Mouse (Mus musculus) embryonic fibroblast, embryonic 13.5 days (primary cell): ENCODE measurements around the gene Id3. TPM values are rescaled to one million over a fixed set of nuclear protein-coding genes. Genes with fewer than 3 reads are reported as not detected.

Experiments used
- H3K27ac ChIP-seq: 2 replicates; pipeline ENCODE4 v1.5.1; 2012; ENCODE audit warnings: low read length, control low read depth, inconsistent platforms; ENCODE audit not compliant: insufficient read depth
- H3K4me1 ChIP-seq: 2 replicates; pipeline ENCODE4 v1.6.1; 2011; ENCODE audit warnings: low read length; ENCODE audit not compliant: control insufficient read depth, insufficient read depth
- H3K4me3 ChIP-seq: 2 replicates; pipeline ENCODE4 v1.5.1; 2011; ENCODE audit warnings: mild to moderate bottlenecking, control low read depth, low read length; ENCODE audit not compliant: insufficient read depth
- CTCF ChIP-seq: IDR thresholded peaks from 2 replicates; pipeline ENCODE4 v1.5.1; 2011; ENCODE audit warnings: mild to moderate bottlenecking, control low read depth, low read length, moderate library complexity, borderline replicate concordance; ENCODE audit not compliant: insufficient read depth
- POLR2A ChIP-seq: IDR thresholded peaks from 2 replicates; pipeline ENCODE4 v1.6.1; 2011; ENCODE audit warnings: low read depth, mild to moderate bottlenecking, control low read depth, low read length, moderate library complexity
- polyA plus RNA-seq: library from polyadenylated mRNA; stranded (reverse); fragments of >200 nt; gene quantifications from 2 replicates; pipeline ENCODE4 v1.2.4, GENCODE M21; 2011; ENCODE audit warnings: low read depth; ENCODE audit not compliant: missing spikeins, insufficient read length

Gene Id3
- polyA plus RNA-seq, 1 experiment, result 239 TPM

DNA sequence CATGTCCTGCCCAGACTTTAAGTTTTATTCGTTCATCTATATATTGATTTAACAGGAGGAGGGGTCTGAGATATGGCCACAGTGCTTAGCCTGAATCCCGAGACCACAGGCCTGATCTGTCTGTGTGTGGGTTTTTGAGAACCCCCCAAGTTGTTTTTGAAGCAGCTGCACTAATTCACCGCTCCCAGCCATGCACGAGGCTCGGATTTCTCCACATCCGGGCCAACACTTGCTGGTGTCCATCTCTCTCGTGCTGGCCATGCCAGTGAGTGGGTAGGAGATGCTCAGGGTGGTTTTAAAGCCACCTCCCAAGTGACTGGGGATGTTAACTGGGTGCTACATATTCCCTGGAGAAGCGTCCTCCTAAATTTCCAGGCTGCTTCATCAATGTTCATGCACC is 21.7 kb downstream of the Id3 start:
- Histone ChIP-seq H3K4me3 (no peak overlapping the region), H3K27ac (no peak overlapping the region), H3K4me1 (no peaks in the 10 kb centered on the region)
- TF ChIP-seq CTCF (no peak), POLR2A (no peak)

DNA sequence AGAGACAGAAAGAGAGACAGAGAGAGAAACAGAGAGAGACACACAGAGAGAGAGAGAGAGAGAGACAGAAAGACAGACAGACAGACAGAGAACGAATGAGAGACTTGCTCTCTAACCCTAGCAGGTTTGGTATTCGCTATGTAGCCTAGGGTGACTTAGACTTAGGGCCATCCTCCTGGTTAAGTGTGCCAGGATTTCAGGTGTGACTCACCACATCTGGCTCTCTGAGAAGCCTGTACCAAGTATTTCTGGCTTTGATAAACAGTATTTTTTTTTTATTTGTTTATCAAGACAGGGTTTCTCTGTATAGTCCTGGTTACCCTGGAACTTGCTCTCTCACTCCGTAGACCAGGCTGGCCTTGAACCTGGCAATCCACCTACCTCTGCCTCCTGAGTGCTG is 24.4 kb downstream of the Id3 start:
- no peak overlapping the region for H3K4me3 ChIP-seq
- TF ChIP-seq POLR2A (no peak), CTCF (no peak)
- H3K4me1 ChIP-seq, result no peaks in the 10 kb centered on the region
- H3K27ac ChIP-seq, result no peak overlapping the region

DNA sequence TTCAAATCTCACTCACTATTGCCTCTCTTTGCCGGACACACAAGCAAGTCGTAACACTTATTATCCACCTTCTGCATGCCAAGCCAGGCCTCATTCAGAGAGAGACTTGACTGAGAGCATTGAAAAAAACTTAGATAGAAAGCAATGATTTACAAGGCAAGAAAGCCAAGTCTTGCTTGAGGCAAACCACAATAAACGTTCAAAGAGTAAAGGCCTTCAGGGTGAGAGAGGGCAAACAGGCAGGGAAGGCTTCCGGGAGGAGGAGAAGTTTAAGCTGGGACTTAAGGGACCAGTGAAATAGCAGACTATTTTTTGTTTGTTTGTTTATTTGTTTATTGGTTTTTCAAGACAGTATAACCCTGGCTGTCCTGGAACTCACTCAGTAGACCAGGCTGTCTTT is 27.1 kb downstream of the Id3 start:
- 0 out of 2 replicates have a peak, but pooled peaks cover 4% of the 10 kb centered on the region for H3K4me1 ChIP-seq
- H3K27ac ChIP-seq, result no peak overlapping the region
- no peak overlapping the region for H3K4me3 ChIP-seq
- TF ChIP-seq CTCF, result no peak
- TF ChIP-seq POLR2A, result no peak

DNA sequence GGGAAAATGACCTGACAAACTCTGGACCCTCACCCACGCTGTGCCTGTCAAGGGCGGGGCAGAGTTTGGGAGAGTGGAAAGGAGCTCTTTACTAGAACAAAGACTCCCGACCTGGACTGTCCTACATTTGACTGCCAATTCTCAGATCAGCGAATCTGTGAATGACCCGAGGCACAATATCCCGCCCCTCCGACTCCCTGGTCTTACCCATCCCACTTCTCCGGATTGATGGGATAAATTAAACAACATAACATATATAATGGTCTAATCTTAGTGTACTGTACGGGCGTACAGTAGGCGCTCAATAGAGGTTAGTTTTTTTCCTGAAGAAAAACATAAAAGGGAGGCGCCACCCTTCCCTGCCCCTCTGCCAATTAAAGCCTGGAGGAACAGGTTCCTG is 28.2 kb downstream of the Id3 start:
- 0 out of 2 replicates have a peak, but pooled peaks cover 4% of the 10 kb centered on the region for H3K4me1 ChIP-seq
- no peak overlapping the region for H3K27ac ChIP-seq
- H3K4me3 ChIP-seq, result no peak overlapping the region
- no peak for TF ChIP-seq CTCF
- no peak for TF ChIP-seq POLR2A

DNA sequence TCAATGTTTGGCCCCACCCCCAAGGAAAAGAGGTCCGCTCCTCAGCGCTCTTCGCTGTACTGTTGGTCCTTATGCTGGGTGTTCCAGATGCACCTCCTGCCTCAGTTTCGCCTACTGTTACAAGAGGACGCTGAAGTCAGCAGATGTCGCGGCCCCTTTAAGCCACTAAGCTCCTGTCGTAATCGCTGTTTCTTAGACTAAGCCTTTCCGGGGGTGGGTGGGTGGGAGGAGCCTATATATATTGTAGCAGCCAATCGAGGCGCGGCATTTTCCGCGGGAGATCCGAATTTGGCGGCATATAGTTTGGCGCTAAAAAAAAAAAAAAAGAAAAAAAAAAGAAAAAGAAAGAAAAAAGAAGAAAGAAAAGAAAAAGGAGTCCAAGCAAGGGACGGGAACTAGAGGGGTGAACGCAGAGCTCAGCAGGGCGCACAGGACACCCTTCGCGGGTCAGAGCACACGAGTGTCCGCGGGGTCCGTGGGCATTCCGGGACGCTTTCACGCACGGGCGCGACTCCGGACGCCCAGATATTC is 28.8 kb downstream of the Id3 start, which contains the start of gene E2f2:
TSS of gene E2f2 (plus strand) at position 384 of the 531 bp plus-strand sequence.
- TF ChIP-seq CTCF, result no peak
- peak; percentile 58 for TF ChIP-seq POLR2A
- 0 out of 2 replicates have a peak, but pooled peaks cover 4% of the 10 kb centered on the region for H3K4me1 ChIP-seq
- no peak within 1 kb of the TSS for H3K27ac ChIP-seq
- peak within 1 kb of the TSS; percentile 72 for H3K4me3 ChIP-seq

DNA sequence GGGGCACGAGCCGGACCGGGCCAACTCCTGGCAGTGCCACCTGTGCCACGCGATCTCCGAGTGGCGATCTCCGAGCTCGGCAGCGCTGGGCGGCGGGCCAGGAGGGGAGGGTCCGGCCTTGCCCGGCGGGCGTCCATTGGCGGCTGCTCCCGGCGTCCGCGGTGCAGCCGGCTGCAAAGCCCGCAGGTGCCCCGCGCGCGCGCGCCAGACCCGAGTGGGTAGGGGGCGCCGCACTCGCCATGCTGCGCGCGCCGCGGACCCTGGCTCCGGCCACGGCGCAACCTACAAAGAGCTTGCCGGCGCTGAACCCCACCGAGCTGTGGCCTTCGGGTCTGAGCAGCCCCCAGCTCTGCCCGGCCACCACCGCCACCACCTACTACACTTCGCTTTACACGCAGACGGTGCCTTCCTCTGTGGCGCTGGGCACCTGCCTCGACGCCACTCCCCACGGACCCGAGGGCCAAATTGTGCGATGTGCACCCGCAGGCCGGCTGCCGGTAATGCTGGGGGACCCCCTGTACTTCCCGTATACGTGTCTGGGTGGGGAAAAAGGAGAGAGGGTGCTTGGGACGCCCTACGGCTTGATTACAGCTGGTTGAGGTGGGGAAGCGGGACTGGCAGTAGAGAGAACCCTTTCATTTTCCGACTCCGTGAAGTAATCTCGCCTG is 29.4 kb downstream of the Id3 start:
- no peak overlapping the region for H3K27ac ChIP-seq
- 0 out of 2 replicates have a peak, but pooled peaks cover 4% of the 10 kb centered on the region for H3K4me1 ChIP-seq
- TF ChIP-seq POLR2A, result no peak
- TF ChIP-seq CTCF, result no peak
- peak overlapping the region; percentile 72 for H3K4me3 ChIP-seq

DNA sequence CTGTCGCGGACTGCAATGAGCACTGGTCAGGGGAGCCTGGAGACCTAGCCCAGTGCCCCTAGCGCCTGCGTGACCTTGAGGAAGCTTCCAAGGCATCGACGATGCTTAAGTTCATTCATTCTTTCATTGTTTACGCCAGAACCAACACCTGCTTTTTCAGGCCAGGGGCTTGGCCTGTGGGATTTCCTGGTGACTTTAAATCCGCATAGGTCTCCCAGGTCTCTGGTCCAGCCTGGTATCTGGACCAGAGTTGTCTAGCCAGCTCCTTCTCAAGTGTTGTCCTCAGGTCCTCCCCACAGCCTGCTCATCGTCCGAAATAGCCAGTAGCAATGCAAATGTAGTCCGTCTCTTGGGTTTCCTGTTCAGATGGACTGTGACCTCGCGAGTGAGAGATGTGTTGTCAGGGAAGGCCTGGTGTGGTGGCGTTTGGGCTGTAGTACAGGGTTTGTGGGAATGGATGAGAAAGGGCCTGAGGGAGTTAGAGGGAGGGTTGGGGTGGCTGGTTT is 30.0 kb downstream of the Id3 start:
- TF ChIP-seq CTCF, result no peak
- TF ChIP-seq POLR2A, result no peak
- peaks cover 8% of the 10 kb centered on the region; the same call in 1 of the 2 replicates for H3K4me1 ChIP-seq
- no peak overlapping the region for H3K27ac ChIP-seq
- peak overlapping the region; percentile 72 for H3K4me3 ChIP-seq

DNA sequence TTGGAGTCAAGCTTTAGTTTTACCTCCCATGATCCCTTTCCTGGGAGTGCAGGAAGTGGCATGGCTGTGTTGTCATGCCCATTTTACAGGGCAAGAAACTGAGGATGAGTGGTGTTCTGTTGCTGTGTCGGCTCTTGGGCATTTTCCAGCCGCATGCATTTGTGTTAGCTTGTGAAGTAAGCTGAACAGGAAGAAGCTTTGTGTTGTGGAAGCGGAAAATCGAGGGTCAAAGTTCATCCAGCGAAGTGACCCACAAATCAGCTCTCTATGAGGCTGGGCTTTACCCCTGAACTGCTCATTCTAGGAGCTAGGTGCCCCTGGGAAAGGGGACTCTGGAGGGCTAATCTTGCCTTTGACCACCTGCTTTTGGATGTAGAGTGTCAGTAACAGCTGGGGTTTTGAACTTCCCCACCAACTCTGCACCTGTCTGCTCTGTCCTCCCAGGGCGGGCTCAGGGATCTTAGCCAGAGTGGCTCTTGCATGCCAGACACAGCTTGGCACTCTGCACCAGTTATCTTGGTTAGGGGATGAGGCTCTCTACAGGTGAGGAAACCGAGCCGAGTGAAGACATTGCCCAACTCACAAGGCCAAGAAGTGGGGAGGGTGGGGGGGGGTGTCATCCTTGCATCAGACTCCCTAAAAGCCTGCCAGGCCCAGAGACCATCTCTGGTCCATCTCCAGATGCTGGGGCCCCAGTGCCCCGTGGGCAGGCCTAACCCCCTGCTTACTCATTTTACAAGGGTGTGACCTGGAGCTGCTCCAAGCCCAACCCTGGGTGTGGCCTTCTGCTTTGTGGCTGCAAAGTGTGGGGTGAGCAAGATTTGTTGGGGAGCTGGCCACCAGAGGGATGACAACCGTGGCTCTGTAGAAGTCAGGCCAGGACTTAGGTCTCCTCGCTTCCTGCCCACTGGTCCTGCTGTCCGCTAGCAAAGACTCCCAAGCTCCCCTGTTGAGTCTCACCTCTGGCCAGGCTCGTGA is 31.2 kb downstream of the Id3 start:
- TF ChIP-seq CTCF (no peak), POLR2A (no peak)
- H3K27ac ChIP-seq, result no peak overlapping the region
- peaks cover 12% of the 10 kb centered on the region; the same call in 1 of the 2 replicates for H3K4me1 ChIP-seq
- no peak overlapping the region for H3K4me3 ChIP-seq

DNA sequence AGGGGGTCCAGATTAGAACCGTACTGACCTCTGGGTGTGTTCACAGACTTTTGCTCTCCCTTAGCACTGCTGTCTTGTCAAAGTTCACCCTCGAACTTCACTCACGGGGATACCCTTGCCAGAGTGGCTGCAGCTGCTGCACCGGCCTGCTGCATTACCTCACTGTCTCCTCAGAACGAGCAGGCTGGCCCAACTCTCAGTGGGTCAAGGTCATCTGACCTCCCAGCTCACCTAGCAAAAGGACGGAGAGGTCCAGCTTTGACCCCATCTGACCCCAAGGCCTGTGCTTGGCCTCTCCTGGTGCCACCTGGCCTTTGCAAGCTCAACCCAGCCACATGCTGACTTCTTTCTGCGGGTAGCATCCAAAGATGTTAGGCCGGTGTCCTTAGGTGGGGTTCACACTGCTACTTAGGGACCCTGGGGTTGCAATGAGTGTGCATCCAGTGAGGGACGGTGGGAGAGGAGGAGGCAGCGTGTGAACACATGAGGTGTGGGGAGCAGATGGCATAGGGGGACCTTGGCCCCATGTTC is 32.8 kb downstream of the Id3 start:
- H3K4me1 ChIP-seq, result peaks cover 12% of the 10 kb centered on the region; the same call in 1 of the 2 replicates
- TF ChIP-seq POLR2A, result no peak
- no peak for TF ChIP-seq CTCF

More for the DNA sequence above, 32.8 kb downstream of the Id3 start:
- no peak overlapping the region for H3K27ac ChIP-seq
- H3K4me3 ChIP-seq, result no peak overlapping the region
